Mouse (Mus musculus) olfactory bulb, adult 2 months (tissue): ENCODE measurements around the gene Slc2a4.

ENCODE experiments used
- CTCF ChIP-seq: fragments of 200-500 bp; IDR thresholded peaks from 2 replicates; pipeline ENCODE4 v1.5.1; 2012; ENCODE audit warnings: low read depth, mild to moderate bottlenecking, low read length, moderate library complexity; ENCODE audit not compliant: insufficient read depth
- POLR2A ChIP-seq: fragments of 200-500 bp; IDR thresholded peaks from 2 replicates; pipeline ENCODE4 v1.6.1; 2012; ENCODE audit warnings: mild to moderate bottlenecking, low read depth, low read length, moderate library complexity; ENCODE audit not compliant: insufficient read depth

DNA sequence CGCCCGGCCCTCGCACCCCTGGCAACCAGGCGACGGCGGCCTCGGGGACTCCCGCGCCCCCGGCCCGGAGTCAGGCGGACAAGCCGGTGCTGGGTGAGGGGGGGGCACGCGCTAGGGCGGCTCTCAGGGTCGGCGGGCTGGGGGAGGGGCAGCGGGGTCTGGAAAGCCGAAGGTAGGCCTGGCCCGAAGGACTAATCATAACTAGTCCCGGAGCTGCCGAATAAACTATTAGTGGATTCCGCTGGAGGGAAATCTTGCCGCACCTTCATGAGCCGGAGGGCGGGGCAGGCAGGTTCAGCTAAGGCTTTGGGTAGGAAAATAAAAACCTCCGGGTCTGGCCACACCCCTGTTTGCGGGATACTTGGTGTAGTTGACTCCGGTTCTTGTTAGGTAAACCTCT is 11.8 kb downstream of the Slc2a4 start:
- TF ChIP-seq CTCF: no peak
- no peak for TF ChIP-seq POLR2A
